Mouse (Mus musculus) c-Kit-positive CD71-negative TER-119-negative erythroid progenitor cells, embryonic 14.5 days (primary cell): ENCODE results near the gene Rhou.
"Not testable (repeated sequence)": the region's sequence is repeated elsewhere in the genome, so short reads cannot be mapped to it uniquely, and the experiment has no call there.

Experiments used
- DNase-seq: peaks from one replicate; pipeline ENCODE4 v3.0.0-alpha.2; 2013; ENCODE audit warnings: low read depth

The Rhou gene

GRCm38 (mm10) chr8:123653308-123653993 lies at the start of gene Rhou:
Rhou (plus strand) TSS chr8:123653929.
- DNase-seq = peak; percentile 65

- not testable (repeated sequence) for DNase-seq
Observed at GRCm38 (mm10) chr8:123612652-123613051, 41.1 kb upstream of the Rhou start.

- DNase-seq = not testable (repeated sequence)
Observed at GRCm38 (mm10) chr8:123623523-123623922, 30.2 kb upstream of the Rhou start.

GRCm38 (mm10) chr8:123624274-123624673 lies 29.5 kb upstream of the Rhou start:
- no peak for DNase-seq

GRCm38 (mm10) chr8:123624702-123625101 lies 29.0 kb upstream of the Rhou start:
- no peak for DNase-seq

- no peak for DNase-seq
Observed at GRCm38 (mm10) chr8:123625717-123626116, 28.0 kb upstream of the Rhou start.

GRCm38 (mm10) chr8:123627410-123628147 lies 26.1 kb upstream of the Rhou start:
- DNase-seq = no peak

GRCm38 (mm10) chr8:123628253-123628967 lies 25.3 kb upstream of the Rhou start:
- DNase-seq = no peak

- DNase-seq = peak; percentile 67
Observed at GRCm38 (mm10) chr8:123628968-123629755, 24.6 kb upstream of the Rhou start.

- no peak for DNase-seq
Observed at GRCm38 (mm10) chr8:123630058-123630457, 23.7 kb upstream of the Rhou start.

GRCm38 (mm10) chr8:123630841-123631251 lies 22.9 kb upstream of the Rhou start:
- no peak for DNase-seq

- DNase-seq = not testable (repeated sequence)
Observed at GRCm38 (mm10) chr8:123631746-123632145, 22.0 kb upstream of the Rhou start.

GRCm38 (mm10) chr8:123632257-123632656 lies 21.5 kb upstream of the Rhou start:
- DNase-seq = no peak

GRCm38 (mm10) chr8:123633801-123634200 lies 19.9 kb upstream of the Rhou start:
- no peak for DNase-seq

- no peak for DNase-seq
Observed at GRCm38 (mm10) chr8:123634395-123635131, 19.2 kb upstream of the Rhou start.

- no peak for DNase-seq
Observed at GRCm38 (mm10) chr8:123635671-123636070, 18.1 kb upstream of the Rhou start.

GRCm38 (mm10) chr8:123643330-123644051 lies 10.2 kb upstream of the Rhou start:
- DNase-seq = peak; percentile 54

- DNase-seq = no peak
Observed at GRCm38 (mm10) chr8:123645229-123645628, 8.5 kb upstream of the Rhou start.

- DNase-seq = no peak
Observed at GRCm38 (mm10) chr8:123648245-123649170, 5.2 kb upstream of the Rhou start.
